Mouse (Mus musculus) ovary, postnatal 36 days (tissue): ENCODE data around the gene Adcy6.
"Not testable (repeated sequence)": the region's sequence is repeated elsewhere in the genome, so short reads cannot be mapped to it uniquely, and the experiment has no call there.

Source experiments
- DNase-seq: peaks from one replicate; pipeline ENCODE4 v3.0.0; 2022; ENCODE audit warnings: low spot score, mixed read lengths

Gene Adcy6

GRCm38 (mm10) chr15:98602191-98602881 lies 7.5 kb downstream of the Adcy6 start:
- peak; percentile 26 for DNase-seq

DNA sequence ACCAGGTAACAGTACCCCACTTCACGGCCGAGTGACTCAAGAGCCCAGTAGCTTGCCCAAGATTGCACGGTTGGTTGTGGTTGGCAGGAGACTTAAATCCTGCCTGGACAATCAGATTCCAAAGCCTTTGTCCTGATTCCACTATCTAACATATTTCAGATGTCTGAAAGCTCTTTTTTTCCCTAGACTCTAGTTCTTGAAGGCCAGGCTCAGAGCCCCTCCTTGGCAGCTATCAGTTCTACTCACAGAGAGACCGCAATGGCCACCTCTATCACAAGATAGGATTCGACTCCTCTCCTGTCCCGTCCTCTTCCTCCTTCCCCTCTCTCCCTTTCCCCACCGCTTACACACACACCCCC lies 8.1 kb downstream of the Adcy6 start:
- DNase-seq: no peak

DNA sequence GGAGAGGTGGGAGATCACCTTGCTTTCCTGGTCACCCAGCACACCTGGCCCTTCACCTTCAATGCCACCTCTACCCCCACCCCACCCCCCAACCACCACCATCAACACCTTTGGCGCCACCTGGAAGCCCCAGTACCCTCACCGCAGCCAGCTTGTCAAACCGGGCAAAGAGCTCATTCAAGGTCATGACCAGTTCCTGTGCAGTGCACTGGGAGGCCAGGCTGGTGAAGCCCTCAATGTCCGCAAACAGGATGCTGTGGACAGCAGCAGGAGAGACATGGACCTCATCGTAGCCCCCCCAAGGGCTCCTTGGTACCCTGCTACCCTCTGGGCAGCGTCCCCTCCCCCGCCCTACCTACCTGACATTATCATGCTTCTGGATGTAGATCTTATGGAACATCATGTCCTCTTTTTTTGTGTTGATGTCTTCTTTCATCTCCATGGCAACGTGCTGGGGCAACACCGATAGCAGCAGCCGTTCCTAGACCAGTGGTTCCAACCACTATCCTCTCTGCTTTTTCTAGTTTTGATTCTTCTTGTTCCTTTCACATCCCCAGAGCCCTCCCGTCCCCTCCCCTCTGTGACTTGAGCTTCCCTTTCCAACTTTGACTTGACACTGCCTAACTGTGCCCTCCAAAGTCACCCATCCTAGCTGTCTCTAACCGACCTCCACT lies 9.7 kb downstream of the Adcy6 start:
- DNase-seq: no peak

GRCm38 (mm10) chr15:98596609-98597008 lies 13.3 kb downstream of the Adcy6 start:
- DNase-seq: no peak

DNA sequence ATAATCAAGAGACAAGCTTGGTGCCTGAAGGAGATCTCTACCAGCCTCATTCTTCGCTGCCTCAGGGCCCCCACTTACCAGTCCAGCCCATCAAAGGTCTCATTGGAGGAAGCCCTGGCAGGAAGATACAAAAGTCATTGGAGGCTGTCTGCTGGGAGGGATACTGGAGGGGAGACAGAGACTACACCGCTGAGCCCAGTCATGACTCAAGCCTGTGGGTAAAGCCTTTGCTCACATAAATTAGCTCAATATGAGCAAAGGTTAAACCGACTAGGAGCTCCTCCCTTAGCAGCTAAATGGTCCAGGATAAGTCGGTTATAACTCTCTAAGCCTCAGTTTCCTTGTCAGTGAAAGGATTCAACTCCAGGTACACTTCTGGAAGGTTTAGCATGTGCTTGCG lies 14.8 kb downstream of the Adcy6 start:
- DNase-seq: no peak

- DNase-seq: no peak
These were observed 15.7 kb downstream of the Adcy6 start for GRCm38 (mm10) chr15:98594193-98594592.

DNA sequence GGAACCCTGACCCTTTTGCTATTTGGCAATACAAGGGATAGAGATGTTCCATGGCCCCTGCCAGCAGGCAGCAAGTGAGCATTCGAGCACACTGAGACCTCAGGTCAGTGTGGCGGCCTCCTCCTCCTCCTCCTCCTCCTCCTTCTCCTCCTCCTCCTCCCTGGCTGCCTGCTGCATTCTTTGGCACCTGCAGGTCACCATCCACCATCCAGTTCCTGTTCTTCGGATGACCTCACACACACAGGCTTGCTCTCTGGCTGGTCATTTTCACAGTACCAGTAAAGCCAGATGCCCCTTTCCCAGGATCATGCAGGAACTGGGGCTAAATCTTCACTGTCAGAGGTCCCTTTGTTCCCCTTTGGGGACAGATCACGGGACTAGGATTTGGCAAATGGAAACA lies 18.5 kb downstream of the Adcy6 start:
- no peak for DNase-seq

DNA sequence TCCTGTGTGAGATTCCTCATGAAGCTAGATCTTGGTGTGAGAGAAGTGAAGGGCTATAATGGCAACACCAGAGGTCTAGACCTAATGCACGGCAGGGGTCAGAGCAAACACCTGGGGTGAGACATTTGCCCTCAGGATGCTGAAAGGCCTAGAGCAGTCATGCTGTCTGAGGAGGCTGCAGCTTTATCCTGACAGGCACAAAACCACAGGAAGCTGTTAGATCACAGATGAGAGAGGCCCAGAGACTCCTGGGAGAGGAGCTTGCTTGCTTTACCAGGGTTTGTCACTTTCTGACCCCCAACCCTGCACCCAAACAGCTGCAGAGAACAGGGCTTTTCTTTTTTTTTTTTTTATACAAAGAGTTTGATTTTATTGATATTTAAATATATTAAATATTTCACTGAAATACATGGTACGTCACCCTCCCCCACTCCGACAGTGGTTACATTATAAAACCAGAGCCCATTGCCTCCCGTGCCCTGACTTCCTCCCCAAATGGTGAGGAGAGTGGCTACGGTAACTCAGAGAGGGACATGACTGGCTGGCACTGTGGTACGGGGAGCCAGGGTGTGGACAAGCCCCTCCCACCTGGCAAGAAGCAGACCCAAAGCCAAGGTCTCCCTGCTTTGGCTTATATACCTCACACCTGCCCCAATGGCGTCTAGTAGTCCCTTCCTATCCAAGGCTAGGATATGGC lies 20.1 kb downstream of the Adcy6 start:
- no peak for DNase-seq

GRCm38 (mm10) chr15:98587751-98588150 lies 22.1 kb downstream of the Adcy6 start:
- no peak for DNase-seq

GRCm38 (mm10) chr15:98586141-98586540 lies 23.7 kb downstream of the Adcy6 start:
- DNase-seq: not testable (repeated sequence)

DNA sequence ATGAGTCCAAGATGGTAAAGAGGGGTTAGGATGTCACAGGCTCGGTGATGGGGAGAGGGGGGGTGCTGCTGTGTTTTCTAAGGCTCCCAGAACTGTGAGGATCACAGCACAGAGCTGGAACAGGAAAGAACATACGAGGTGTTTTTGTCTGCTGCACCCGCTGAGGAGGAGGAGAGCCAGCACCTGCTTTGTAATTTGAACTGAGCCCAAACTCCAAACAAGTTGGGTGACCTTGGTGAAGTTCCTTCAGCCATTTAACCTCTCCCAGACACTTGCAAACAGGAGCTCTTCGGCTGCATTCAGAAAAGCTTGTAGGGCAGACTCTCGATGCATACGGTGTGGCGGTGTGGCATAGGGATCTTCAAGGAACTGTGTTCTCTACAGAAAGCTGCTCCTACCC lies 24.5 kb downstream of the Adcy6 start:
- DNase-seq: no peak

DNA sequence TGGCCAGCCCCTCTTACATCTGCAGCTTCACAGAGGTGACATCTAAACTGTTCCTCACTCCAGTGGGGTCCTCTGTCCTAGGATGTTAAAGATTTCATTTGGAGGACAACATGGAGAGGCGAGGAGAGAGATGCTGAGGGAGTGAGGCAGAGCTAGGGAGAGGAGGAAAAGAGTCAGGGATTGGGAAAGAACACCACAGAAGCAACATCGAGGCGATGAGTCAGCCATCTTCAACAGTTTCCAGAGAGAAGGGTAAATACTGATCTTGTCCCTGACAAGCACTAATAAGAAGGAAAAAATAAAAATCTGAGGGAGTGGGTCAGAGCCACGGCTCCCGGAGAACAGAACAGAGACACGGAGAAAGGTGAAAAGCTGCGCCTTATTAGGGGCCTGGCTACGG lies 26.9 kb downstream of the Adcy6 start:
- no peak for DNase-seq

GRCm38 (mm10) chr15:98582410-98582809 lies 27.5 kb downstream of the Adcy6 start:
- no peak for DNase-seq

DNA sequence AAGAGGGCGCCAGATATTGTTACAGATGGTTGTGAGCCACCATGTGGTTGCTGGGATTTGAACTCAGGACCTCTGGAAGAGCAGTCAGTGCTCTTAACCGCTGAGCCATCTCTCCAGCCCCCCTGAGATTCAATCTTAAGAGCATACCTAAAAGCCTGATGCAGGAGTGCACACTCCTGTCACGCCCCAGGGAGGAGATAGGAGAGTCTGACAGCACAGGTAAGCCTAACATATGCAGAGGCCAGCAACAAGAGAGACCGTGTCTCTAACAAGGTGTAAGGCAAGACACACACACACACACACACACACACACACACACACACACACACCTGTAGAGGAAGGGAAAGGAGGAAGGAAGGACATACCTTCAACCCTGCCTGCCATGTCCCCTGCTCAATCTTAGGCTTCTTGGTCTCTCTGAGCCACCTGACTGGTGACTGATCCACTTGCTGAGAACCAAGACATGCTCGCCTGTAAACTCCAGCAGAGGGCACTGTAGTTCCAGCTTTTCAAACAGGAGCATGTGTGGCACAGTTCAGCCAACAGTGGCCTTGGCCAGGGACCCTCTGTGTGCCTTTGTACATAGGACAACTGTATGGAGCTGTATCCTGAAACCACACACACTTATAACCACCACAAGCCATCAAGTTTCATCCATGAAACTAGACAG lies 29.9 kb downstream of the Adcy6 start:
- DNase-seq: peak; percentile 66

DNA sequence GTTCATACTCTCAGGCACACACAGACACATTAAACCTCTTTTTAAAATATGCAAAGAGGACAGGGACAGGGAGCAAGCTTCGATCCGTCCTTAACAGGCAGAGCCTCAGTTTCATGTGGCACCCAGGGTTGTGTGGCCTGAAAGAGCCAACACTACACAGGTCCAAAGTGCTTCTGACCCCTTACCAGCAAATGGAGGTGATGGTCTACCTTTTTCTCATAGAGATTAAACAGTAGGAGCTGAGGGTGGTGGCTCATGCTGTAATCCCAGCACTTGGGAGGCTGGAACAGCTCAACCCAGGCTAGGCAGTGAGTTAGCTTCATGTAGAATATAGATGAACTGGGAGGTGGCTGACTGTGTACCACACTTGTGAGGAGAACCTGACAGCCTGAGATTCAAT lies 30.6 kb downstream of the Adcy6 start:
- no peak for DNase-seq

DNA sequence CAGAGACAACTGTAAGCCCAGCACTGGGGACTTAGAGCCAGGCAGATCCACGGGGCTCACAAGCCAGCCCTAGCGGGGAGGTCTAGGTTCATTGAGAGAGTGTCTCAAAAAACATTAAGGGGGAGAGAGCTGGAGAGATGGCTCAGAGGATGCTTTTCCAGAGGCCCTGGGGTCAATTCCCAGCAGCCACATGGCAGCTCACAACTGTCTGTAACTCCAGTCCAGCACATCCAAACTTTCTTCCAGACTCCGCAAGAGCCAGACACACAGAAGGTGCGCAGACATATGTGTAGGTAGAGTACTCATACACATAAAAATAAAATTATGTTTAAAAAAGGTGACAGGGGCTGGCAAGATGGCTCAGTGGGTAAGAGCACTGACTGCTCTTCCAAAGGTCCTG lies 36.6 kb downstream of the Adcy6 start:
- no peak for DNase-seq

DNA sequence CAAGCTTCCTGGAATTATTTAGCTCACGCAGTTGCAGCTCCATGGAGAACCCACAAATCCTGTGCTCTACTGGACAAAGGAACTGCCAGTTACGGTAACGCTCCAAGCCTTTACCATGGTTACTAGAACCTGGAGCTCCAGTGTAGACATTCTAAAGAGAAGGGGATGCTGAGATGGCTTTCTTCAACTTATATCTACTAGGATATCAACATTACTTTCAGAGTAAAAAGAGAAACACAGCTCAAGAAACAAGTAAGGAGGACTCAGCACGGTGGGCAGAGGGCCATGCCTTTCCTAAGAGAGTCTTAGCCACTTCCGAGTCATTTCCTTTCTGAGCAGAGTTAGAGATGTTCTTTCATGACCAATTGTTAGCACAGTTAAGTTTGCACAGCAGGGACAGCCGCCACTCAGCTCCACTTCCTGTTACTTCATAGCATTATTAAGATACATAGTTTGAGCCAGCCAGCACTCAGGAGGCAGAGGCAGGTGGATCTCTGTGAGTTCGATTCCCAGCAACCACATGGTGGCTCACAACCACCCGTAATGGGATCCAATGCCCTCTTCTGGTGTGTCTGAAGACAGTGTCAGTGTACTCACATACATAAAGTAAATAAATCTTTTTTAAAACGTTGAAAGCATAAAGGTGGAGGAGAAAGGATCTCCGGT lies 38.9 kb downstream of the Adcy6 start, which contains the start of the genes Ccnt1 and 4930415O20Rik:
Gene Ccnt1 (minus strand): TSS at position 51 of the 666 bp plus-strand sequence.
Gene 4930415O20Rik (plus strand): TSS at position 132 of the 666 bp plus-strand sequence.
- DNase-seq: no peak

GRCm38 (mm10) chr15:98569795-98570365 lies 40.0 kb downstream of the Adcy6 start:
- DNase-seq: no peak

DNA sequence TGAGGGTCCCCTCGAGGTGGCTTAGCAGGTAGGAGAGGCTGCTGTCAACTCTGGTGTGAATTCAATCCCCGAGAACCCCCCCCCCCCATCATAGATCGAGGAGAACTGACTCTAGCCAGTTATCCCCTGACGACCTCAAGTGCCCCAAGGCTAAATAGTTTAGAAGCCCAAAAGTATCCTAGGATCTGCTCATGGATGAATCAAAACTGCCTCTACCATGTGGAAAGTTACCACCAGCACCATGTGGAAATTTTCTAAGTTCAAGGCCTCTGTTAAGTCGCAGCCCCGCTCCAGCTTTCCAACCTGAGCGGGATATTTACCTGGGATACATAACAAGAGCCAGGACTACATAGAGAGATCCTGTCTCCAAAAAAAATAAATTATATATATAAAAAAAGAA lies 40.7 kb downstream of the Adcy6 start:
- no peak for DNase-seq

GRCm38 (mm10) chr15:98568256-98569033 lies 41.4 kb downstream of the Adcy6 start:
- DNase-seq: peak; percentile 27
